Mouse (Mus musculus) brain, embryonic 14.5 days (tissue): ENCODE measurements around the gene Zscan26.

Experiments used
- CTCF ChIP-seq: fragments of 200-500 bp; IDR thresholded peaks from 2 replicates; pipeline ENCODE4 v1.5.1; 2012; ENCODE audit warnings: inconsistent platforms, mild to moderate bottlenecking, moderate library complexity, borderline replicate concordance; ENCODE audit not compliant: insufficient read depth, insufficient read length; ENCODE audit errors: extremely low read depth
- POLR2A ChIP-seq: fragments of 200-500 bp; IDR thresholded peaks from 2 replicates; pipeline ENCODE4 v1.6.1; 2012; ENCODE audit warnings: mild to moderate bottlenecking, inconsistent platforms, borderline replicate concordance; ENCODE audit not compliant: poor library complexity, insufficient read depth, insufficient read length, severe bottlenecking; ENCODE audit errors: extremely low read depth

- TF ChIP-seq POLR2A (no peak), CTCF (no peak)
Measured at GRCm38 (mm10) chr13:21453042-21453441, 488 bp downstream of the Zscan26 start.
